Mouse (Mus musculus) bone marrow, adult 2 months (tissue): ENCODE results near the gene Iqsec1.

Source experiments
- CTCF ChIP-seq: fragments of 200-500 bp; IDR thresholded peaks from 2 replicates; pipeline ENCODE4 v1.5.1; 2011; ENCODE audit warnings: low read length, control low read depth; ENCODE audit not compliant: control insufficient read depth, insufficient read depth
- POLR2A ChIP-seq: fragments of 200-500 bp; IDR thresholded peaks from 2 replicates; pipeline ENCODE4 v1.6.1; 2011; ENCODE audit warnings: low read depth, mild to moderate bottlenecking, control low read depth, low read length, borderline replicate concordance; ENCODE audit not compliant: control insufficient read depth

- no peak for TF ChIP-seq CTCF
- TF ChIP-seq POLR2A = no peak
Observed at GRCm38 (mm10) chr6:90691935-90692334, 296.6 kb downstream of the Iqsec1 start.
